Comparison of ENCODE assay signal across 13 mouse cellular contexts in the genomic region with DNA sequence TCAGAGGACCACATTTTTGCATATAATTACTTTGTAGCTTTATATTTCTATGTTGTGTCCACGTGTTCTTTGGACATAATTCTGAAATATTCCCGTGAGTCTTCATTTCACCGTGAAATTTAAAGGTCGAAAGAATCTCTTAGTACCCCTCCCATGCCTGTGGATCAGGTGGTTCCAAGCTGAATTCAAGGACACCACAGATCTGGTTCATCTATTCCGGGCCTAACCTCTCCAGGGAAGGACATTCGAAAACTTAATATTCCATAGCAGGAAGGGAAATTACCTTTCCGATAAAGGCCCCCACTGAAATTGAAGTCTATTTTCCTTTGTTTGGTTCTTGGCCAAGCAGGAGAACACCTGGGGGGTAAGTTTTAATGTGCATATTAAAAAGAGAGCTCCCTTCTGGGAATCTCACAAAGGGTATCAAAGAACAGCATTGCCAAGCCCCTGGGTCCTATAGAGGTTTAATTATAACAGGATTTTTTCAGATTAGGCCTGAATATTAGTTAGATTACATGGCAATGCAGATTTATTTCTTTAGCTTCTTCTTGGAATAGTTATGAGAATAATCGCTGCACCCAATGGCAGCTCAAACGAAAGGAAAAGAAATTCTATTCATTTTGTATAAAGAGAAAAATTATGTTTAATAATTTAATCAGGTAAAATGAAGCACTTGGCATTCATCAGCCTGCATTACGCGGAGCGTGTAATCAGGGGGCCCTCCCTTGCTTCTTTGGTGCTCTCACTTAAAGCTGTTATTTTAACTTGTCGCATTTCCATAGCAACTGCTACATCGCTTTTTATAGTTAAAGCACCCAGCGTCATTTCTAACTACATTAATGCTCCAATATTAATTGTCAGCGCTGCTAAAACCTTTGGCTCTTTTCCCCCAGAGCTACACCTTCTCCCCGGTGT. TPM values are rescaled to one million over a fixed set of nuclear protein-coding genes. Genes with fewer than 3 reads are reported as not detected.
DNase-seq lines count a peak whose midpoint lies in the region; ATAC-seq and TF ChIP-seq lines count a peak whose summit lies in the region.
"Had no signal": no experiment of that assay in that cellular context is flagged by ENCODE, and none has a peak within 500 bp of the region (broad histone marks: within the 10 kb centered on the region; RNA-seq: fewer than 3 reads in every experiment).

No protein-coding gene starts in this region.

- H3K9ac ChIP-seq in hindbrain, embryonic 16.5 days (ENCODE audit: low read depth, low read length): no peak overlapping the region
- H3K9ac ChIP-seq in midbrain, postnatal 0 days (replicated peaks; ENCODE audit: low read length, poor library complexity, severe bottlenecking): no peak overlapping the region

- TF ChIP-seq POLR2A in cortical plate, adult 2 months (IDR thresholded peaks at IDR 0.05; ENCODE audit: extremely low read depth, insufficient read depth, low read length): no peak

- no peak for TF ChIP-seq CTCF in cortical plate, adult 2 months (IDR thresholded peaks at IDR 0.05; ENCODE audit: extremely low read depth, insufficient read depth, low read length)
- TF ChIP-seq CTCF in midbrain, postnatal 0 days (IDR thresholded peaks at IDR 0.05): no peak

- no peak overlapping the region for H3K4me3 ChIP-seq in cortical plate, adult 2 months (ENCODE audit: insufficient read depth, low read length)
- H3K4me3 ChIP-seq in hindbrain, embryonic 16.5 days (ENCODE audit: low read length): no peak overlapping the region
- H3K4me3 ChIP-seq in midbrain, postnatal 0 days (ENCODE audit: low read depth, low read length): no peak overlapping the region
- H3K4me3 ChIP-seq: heart, adult 2 months; limb, embryonic 10.5 days had no signal

- peak overlapping the region; percentile 91 for H3K27ac ChIP-seq in cortical plate, adult 2 months (ENCODE audit: insufficient read depth, low read length)
- H3K27ac ChIP-seq in hindbrain, embryonic 16.5 days (ENCODE audit: low read depth, low read length): peak overlapping the region; percentile 65
- peak overlapping the region; percentile 52 for H3K27ac ChIP-seq in midbrain, postnatal 0 days (ENCODE audit: low read depth, low read length)
- H3K27ac ChIP-seq: heart, adult 2 months; limb, embryonic 10.5 days had no signal

- peak; percentile 49 for DNase-seq in heart, adult 11 months
- DNase-seq in heart, postnatal 10 days: no peak
- DNase-seq in midbrain, postnatal 0 days (ENCODE audit: low spot score): peak; percentile 40
- no peak for DNase-seq in adrenal gland, postnatal 4 days (ENCODE audit: low spot score in 2 of 2)
- no peak for DNase-seq in kidney, adult 9 months
- no peak for DNase-seq in embryo, embryonic 10.5 days (ENCODE audit: low spot score)
- DNase-seq: heart, adult 2 months had no signal

- H3K27me3 ChIP-seq in hindbrain, embryonic 16.5 days (replicated peaks; ENCODE audit: control insufficient read depth, insufficient read depth, low read length): no peaks in the 10 kb centered on the region
- no peaks in the 10 kb centered on the region for H3K27me3 ChIP-seq in midbrain, postnatal 0 days (ENCODE audit: insufficient read depth, low read length)

- peak overlapping the region; percentile 1; the same call in 1 of the 2 replicates for H3K4me2 ChIP-seq in hindbrain, embryonic 16.5 days (ENCODE audit: low read length)
- no peak overlapping the region for H3K4me2 ChIP-seq in midbrain, postnatal 0 days (ENCODE audit: low read depth, low read length, poor library complexity, severe bottlenecking)

- WGBS in hindbrain, embryonic 16.5 days: 43% methylated on average over 17 of the region's 17 CpGs
- WGBS in midbrain, postnatal 0 days: 28% methylated on average over 17 of the region's 17 CpGs

- H3K4me1 ChIP-seq in cortical plate, adult 2 months (ENCODE audit: control insufficient read depth, insufficient read depth, low read length): peaks cover 3% of the 10 kb centered on the region; the same call in 1 of the 2 replicates
- peaks cover 7% of the 10 kb centered on the region for H3K4me1 ChIP-seq in hindbrain, embryonic 16.5 days (ENCODE audit: control insufficient read depth, insufficient read depth, low read depth, low read length)
- 0 out of 2 replicates have a peak, but pooled peaks cover 2% of the 10 kb centered on the region for H3K4me1 ChIP-seq in midbrain, postnatal 0 days (ENCODE audit: insufficient read depth, low read length)
- H3K4me1 ChIP-seq: limb, embryonic 10.5 days had no signal

- intact Hi-C loops in heart, postnatal 10 days (cut with DNase I): no loop called here

- H3K9me3 ChIP-seq in hindbrain, embryonic 16.5 days (ENCODE audit: control insufficient read depth, low read length): no peaks in the 10 kb centered on the region
- H3K9me3 ChIP-seq in midbrain, postnatal 0 days (ENCODE audit: low read length): no peaks in the 10 kb centered on the region
- H3K9me3 ChIP-seq: limb, embryonic 10.5 days had no signal

- no peaks in the 10 kb centered on the region for H3K36me3 ChIP-seq in hindbrain, embryonic 16.5 days (ENCODE audit: control insufficient read depth, insufficient read depth, low read length)
- no peaks in the 10 kb centered on the region for H3K36me3 ChIP-seq in midbrain, postnatal 0 days (ENCODE audit: insufficient read depth, low read length)
- H3K36me3 ChIP-seq: limb, embryonic 10.5 days had no signal

- peak; percentile 73 for ATAC-seq in hindbrain, embryonic 16.5 days
- peak; percentile 63 for ATAC-seq in midbrain, postnatal 0 days (ENCODE audit: low FRiP score)

RNA-seq across cellular contexts. Expression of a gene that starts 7.9 kb away (rescaled TPM):
- under 1 TPM; 0.35 to 0.41 TPM for total RNA-seq in heart, postnatal 10 days (2021)
- 37.6 and 38.2 TPM in 2 replicates for polyA plus RNA-seq in cortical plate, adult 2 months (2012; rRNA removed)
- 0.21 and 0.59 TPM in 2 replicates for polyA plus RNA-seq in hindbrain, embryonic 16.5 days (2015; fragmentation: Nextera tagmentation; extraction: Ambion mirVana)
- total RNA-seq in midbrain, postnatal 0 days (2014; rRNA removed): 0.38 and 0.90 TPM in 2 replicates
- polyA plus RNA-seq in midbrain, postnatal 0 days (2015; fragmentation: Nextera tagmentation; extraction: Ambion mirVana): 0.72 and 0.76 TPM in 2 replicates
- total RNA-seq in adrenal gland, postnatal 4 days (2021): 1 to 10 TPM in 1 of 2 experiments, under 1 TPM in 1; 0.42 to 1.3 TPM
- total RNA-seq: hematopoietic stem cell, adult 5-6 weeks; MEL had no signal
- polyA plus RNA-seq: kidney, embryonic 16.5 days had no signal

RNA-seq across cellular contexts. Expression of a gene that starts 9.7 kb away (rescaled TPM):
- 100 to 1,000 TPM; 236 to 256 TPM for total RNA-seq in heart, postnatal 10 days (2021)
- 586 and 626 TPM in 2 replicates for polyA plus RNA-seq in cortical plate, adult 2 months (2012; rRNA removed)
- polyA plus RNA-seq in hindbrain, embryonic 16.5 days (2015; fragmentation: Nextera tagmentation; extraction: Ambion mirVana): 78.4 and 85.6 TPM in 2 replicates
- 183 and 260 TPM in 2 replicates for total RNA-seq in midbrain, postnatal 0 days (2014; rRNA removed)
- polyA plus RNA-seq in midbrain, postnatal 0 days (2015; fragmentation: Nextera tagmentation; extraction: Ambion mirVana): 111 and 140 TPM in 2 replicates
- 100 to 1,000 TPM; 608 to 650 TPM for total RNA-seq in adrenal gland, postnatal 4 days (2021)

Comparison
In these comparisons a context has a peak if more than half of its experiments do, and no peak if none do; other contexts are left out.
1. DNase-seq: peak in heart, adult 11 months (single experiment) and midbrain, postnatal 0 days (single experiment); none in heart, postnatal 10 days (0 of 2), adrenal gland, postnatal 4 days (0 of 2), kidney, adult 9 months (single experiment) and embryo, embryonic 10.5 days (single experiment).
2. Peak in every context shown above with its lines, with median percentiles within 50 percentile points of each other: H3K27ac ChIP-seq.